Mouse (Mus musculus) liver, adult 2 months (tissue): Measurements from ENCODE around the gene Lmntd1.

Experiments used
- CTCF ChIP-seq: fragments of 200-500 bp; IDR thresholded peaks from 2 replicates; pipeline ENCODE4 v1.5.1; 2011; ENCODE audit warnings: low read depth, low read length, control low read depth
- POLR2A ChIP-seq: fragments of 200-500 bp; IDR thresholded peaks from 2 replicates; pipeline ENCODE4 v1.6.1; 2011; ENCODE audit warnings: low read length, control low read depth; ENCODE audit not compliant: insufficient read depth; ENCODE audit errors: extremely low read depth

DNA sequence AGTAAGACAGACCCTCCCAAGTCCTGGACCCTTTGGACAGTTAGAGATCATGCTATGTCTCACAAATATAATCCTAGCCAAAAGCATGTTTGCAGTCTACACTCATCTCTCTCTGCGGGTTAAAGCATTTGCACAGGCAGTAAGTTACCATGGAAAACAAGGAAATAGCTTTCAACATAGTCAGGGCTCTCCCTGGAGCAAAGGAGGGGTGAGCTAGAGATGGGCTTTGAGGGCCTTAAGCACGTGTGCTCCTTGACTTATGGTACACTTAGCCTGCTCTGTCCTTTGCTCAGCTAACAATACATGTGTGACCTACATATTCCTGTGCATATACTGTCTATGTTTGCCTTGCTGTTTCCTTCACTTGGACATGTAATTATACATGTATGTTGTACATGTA is 165.8 kb downstream of the Lmntd1 start:
- TF ChIP-seq CTCF (no peak), POLR2A (no peak)
